Mouse (Mus musculus) T-cell, adult 2 months (primary cell): ENCODE data around the gene Mpg.

Experiments used
- DNase-seq: peaks from one replicate; pipeline ENCODE4 v3.0.0; 2022; ENCODE audit warnings: low spot score

Mpg gene

DNA sequence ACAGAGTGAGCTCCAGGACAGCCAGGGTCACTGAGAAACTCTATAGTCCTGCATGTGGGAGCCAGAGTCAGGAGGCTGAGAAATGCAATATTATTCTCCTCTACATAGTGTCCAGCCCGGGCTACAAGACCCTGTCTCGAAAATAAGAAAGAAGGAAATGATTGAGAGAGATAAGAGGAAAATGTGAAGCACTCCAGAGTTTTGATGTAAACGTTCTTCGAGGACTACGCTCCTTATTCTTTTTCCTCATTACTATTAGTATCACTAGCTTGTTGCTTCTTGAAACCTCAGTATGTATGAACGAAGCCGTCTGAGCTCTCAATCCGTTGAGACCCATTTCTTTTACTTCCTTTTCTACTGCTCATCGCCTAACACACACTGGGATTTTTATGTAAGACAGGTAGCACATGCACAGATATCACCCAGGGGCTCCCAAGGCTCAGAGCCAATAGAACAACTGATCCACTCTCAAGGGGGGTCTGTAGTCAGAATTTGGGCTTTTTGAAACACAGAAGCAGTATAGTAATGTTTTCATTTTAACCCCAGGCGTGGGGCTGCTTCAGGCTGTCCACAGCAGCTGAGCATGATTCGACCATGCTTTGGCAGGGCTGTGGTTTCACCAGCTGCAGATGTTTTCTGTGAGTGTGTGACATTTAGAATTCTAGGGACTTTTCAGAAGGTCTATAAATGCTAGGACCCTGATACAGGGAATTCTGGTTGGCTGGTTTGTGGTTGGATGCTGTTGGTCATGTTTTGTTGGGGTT, 24.2 kb upstream of the Mpg start:
- no peak for DNase-seq

DNA sequence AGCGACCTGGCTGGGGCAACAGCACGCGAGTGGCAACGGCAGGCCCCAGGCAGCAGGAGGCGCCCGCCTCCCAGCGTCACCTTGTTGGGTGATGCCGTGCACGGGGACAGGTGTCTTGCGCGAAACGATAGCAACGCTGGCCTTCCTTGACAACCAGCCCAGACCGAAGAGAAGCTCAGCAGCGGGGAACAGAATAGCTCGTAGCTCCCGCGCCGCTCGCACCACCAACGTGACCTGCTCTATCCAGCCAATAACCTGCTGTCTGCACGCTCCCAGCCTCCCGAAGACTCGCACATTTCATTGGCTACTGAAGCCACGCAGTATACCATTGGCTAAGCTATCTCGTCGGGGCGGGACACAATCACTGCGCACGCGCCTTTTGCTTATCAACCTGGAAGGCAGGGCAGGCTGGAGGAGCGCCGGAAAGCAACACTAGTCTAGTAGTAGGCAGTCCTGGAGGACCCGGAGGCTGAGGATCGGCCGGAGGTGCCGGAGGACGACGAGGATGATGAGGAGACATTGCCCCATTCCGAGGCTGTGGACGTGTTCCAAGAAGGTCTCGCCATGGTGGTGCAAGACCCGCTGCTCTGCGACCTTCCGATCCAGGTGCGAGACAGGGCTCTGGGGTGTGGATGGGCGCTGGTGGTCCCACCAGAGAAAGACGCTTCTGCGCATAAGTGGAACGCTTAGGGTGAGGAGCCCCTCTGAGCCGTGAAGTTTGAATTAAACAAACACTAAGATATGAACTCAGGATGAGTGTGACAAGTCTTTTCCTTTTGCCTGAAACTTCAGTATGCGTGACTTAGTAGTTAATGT, 21.0 kb upstream of the Mpg start, which contains the start of gene Snrnp25:
TSS of gene Snrnp25 (plus strand) at position 358 of the 816 bp plus-strand sequence.
- DNase-seq = peak; percentile 97

DNA sequence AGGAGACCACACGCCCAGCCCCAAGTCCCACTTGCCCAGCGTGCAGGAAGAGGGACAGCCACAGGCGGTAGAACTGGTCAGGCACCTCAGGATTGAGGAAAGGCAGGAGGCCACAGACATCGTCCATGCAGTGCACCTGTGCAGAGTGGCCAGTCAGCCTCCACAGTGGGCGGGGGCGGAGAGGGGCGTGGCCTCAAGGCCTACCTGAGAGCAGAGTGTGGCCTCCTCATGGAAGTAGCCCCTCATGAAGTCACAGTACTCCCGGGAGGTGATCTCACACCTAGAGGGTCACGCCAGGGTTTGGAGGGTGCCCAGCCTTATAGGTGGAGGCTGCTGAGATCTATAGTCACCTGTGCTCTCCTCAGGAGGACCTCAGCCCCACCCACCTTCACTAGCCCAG, 15.7 kb upstream of the Mpg start:
- DNase-seq = no peak

DNA sequence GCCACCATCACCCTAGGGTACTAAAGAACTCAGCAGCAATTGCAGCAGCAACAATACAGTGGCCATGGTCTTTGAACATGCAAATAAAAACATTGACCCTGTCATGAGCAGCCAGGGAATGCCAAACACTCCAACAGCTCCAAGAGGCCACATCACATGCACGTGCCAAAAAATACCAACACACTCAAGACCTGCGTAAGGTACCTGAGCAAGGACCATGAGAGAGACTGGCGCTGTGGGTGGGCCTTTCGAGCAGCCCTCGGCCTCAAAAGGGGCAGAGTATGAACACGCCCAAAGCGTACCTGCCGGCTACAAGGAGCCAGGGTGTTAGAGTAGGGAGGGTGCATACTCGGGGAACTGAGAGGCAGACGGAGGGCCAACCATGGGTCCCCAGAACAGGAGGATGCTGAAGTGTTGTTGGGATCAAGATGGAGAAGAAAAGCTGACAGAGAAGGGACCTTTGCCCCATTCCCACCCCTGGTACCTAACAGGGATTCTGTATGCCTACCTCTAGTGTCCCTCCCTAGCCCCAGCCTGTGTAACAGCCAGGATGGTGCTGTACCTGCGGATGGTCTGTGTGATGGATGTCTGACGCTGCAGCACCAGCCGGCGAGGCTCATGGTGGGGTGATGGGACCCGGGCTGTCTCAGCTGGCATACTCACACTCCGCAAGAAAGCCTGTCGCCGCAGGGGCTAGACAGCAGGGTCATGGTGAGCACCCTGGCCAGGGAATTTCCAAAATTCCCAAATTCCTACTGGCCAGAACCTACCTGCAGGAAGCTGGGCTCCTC, 10.7 kb upstream of the Mpg start:
- DNase-seq = no peak

DNA sequence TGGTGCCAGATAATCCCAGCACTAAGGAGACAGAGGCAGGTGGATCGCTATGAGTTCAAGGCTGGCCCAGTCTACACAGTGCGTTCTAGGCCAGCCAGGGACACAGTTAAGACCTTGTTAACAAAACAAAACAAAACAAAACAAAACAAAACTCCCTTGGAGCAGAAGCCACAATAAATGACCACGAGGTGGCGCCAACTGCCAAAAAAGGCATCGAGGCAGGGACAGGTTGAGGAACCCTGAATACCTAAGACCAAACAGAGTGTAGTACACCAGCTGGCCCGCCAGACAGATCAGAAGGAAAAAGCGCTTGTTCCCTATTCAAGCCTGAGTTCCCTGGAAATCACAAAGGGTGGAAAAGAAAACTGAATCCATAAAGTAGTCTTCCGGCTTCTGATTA, 9.5 kb upstream of the Mpg start:
- peak; percentile 68 for DNase-seq

DNA sequence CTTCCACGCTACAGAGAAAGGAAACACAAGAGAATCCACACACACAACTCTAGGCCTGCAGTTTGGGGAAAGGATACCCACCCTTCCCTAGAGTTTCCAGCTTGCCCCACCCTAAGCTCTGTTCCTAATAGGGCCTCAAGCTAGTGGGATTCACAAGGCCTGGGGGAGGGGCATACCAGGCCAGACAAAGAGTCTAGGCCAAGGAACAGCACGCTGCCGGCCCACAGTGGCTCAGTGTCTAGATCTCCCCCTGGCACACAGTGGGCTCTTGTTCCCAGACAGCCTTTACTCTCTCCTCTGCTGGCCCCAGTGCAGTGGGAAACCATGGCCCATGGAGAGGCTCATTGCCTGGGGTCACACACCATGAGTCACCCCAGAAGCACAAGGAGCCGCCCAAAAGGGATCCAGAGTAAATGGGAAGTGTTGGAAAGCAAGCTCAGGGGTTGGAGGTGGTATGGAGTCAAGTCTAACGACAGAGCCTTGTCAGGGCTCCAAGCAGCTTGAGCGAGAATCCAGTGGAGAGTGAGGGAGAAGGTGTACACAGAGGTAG, 7.7 kb upstream of the Mpg start:
- DNase-seq = no peak

DNA sequence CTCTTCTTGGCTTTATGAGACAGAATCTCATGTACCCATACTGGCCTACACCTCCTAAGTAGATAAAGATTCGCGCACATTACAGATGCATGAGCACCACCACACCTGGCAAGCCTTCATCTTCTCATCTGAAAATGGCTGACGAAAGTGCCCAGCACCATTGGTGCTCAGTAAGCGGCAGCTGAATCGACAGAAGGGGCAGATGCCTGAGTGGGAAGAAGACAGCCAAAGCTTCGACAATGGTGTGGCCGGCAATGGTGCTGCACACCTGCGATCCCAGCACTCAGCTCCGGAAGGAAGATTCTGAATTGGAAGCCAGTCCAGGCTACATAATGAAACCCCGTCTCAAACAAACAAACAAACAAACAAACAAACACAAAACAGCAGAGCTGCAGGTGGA, 7.0 kb upstream of the Mpg start:
- DNase-seq = no peak

DNA sequence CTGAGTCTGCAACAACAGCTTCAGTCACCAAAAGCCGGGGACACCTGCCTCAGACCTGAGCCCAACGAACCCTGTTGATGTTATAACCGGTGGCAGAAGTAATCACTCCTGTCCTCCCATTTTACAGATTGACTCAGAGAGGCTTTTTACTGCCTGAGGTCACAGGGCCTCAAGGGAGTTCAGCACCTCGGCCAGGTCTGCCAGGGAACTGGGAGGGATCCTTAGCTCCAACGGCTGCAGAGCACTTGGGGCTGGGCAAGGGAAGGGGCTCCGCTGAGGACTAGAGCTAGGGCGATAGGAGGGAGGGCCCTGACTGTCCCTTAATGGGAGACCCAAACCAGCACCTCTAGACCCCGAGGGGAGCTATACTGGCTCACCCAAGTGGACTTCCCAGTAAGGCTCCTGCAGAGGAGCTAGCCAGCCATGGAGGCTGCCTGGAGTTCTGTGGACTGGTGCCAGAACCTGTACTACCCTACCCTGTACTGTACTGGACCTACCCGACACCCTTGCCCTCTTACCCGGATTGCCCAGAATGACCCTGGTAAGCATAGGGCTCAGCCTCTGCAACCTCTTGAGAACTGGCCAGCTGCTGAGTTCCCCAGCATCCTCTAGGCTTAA, 5.6 kb upstream of the Mpg start:
- DNase-seq = no peak

DNA sequence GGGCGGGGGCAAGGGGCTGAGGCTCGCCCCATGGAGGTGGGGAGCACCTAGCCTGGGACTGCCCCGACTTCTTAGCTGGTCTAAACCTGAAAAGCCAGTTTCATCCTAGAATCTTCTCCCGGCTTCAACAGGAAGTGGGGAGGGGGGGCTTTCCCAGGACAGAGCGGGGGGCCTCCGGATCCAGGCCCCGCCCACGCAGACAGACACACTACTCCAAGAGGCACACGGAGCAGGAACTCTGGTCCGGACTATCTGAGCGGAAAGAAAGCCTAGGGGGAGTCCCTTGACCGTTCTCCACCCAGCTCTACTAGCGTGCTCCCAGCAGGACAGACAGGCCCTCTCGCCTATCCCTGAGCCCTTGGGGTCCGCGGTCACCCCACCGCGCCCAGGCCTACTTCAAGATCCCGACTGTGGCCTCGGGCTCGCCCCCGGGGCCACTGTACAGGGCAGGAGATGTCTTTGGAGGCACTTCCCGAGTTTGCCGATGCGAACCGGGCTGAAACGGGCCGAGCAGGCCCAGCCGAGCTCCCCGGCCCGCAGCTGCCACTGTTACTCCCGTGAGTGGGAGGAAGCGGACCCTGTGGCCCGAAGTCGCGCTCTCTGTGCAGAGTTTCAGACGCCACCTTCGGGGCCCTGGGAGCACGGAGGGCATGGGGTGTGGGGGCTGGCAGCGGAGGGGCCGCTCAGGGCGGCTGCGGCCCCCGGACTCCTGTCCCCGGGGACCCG, 4.9 kb upstream of the Mpg start:
- DNase-seq = no peak

DNA sequence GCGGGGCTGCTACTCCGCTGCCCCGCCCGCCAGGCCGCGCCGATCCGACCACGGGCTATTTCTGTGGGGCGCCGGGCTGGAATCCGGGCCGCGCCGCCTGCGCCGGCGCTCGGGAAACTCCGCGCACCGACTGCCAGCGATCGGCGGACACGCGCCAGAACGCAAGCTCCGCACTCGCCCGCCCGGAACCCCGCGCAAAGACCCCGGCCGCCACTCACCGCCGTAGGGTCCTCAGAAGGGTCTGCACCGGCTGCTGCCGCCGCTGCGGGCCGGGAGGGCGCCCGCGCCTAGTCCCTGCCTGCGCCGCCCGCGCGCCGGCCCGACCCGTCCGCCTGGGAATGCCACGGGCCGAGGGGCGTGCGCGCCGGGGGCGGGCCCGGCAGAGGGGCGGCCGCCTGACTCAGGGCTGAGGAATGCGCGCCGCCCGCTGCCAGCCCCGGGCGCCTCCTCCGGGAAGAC, 4.3 kb upstream of the Mpg start, which contains the start of gene Rhbdf1:
TSS of gene Rhbdf1 (minus strand) at position 350 of the 459 bp plus-strand sequence.
- DNase-seq = no peak

DNA sequence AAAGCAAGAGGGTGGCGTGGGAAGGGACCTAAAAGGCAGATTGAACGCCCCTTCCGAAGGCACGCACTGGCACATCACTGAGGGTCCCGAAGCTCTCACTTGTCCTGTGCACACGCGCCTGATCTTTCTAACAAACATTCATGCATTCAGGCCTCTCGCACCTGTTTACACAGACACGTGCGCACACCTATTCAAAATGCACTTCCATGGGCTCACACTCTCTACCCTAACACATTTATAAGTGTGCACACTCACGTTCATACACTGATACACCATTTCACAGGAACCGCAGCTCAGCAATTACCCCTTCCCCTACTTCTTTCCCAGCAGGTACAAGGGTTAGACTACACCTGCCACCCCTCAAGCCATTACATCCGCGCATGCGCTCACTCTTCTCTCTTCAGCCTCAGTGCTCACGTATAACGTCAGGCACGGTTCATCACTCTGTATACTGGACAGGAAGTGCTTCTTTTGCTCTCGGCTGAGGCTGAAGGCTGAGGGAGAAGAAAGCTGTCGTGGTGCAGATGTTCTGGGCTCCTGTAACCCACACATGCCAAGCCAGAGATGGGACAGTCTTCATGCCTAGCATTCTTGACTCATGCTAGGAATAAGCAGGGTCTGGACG, 3.6 kb upstream of the Mpg start:
- DNase-seq = peak; percentile 37

DNA sequence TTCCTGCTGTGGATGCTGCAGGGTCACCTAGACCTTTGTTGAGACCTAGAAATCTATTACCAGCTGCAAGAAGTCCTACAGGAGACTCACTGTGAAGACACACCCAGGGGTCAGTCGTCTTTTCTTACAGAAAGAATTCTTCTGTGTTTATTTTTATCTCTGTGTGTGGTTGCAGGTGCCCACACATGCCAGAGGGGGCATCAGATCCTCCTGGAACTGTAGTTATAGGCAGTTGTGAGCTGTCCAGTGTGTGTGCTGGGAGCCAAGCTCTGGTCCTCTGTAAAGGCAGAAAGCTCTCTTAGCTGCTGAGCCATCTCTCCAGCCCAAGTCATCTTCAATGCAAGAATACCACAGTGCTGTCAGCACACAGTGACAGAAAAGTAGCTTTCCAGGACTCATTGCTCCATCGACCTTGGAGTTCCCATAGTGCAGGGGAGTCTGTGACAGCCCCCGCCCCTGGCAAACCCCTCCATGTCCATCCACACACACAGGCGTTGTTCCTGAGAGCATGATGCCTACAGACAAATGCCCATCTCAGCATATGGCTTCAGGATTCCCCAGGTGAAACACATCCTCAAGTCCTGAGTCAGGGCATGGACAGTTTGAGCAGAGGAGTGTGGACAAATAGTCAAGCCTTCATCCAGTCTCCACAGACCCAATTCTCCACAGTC, 2.9 kb upstream of the Mpg start:
- DNase-seq = no peak

DNA sequence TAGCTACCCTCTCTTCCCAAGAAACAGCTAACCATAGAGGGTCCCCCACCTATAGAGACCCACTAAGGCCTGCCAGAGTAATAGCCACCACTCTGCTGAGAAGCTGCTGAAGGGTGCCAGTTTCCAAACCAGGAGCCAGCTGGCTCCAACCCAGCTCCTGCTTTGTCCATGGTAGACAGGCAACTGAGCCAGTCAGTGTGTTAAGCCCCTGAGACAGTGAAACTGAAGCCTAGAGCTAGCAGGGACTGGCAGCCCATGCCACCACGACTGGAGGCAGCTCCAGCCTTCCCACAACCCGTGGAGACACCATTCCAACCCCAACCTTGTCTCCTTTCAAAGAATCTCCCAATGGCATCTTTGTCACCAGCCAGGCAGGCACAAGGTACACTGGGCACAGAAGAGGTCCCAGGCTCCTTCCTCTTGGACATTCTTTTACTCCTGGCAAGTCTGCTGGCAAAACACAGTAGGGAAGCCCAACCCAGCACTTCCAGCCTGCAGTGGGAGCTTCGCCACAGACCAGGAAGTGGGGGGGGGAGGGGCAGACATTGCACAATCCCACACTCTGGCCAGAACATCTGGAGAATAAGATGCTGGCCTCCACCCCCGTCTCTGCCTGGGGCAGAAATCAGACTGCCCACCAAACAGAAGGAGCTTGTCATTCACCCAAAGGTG, 1.7 kb upstream of the Mpg start:
- no peak for DNase-seq

DNA sequence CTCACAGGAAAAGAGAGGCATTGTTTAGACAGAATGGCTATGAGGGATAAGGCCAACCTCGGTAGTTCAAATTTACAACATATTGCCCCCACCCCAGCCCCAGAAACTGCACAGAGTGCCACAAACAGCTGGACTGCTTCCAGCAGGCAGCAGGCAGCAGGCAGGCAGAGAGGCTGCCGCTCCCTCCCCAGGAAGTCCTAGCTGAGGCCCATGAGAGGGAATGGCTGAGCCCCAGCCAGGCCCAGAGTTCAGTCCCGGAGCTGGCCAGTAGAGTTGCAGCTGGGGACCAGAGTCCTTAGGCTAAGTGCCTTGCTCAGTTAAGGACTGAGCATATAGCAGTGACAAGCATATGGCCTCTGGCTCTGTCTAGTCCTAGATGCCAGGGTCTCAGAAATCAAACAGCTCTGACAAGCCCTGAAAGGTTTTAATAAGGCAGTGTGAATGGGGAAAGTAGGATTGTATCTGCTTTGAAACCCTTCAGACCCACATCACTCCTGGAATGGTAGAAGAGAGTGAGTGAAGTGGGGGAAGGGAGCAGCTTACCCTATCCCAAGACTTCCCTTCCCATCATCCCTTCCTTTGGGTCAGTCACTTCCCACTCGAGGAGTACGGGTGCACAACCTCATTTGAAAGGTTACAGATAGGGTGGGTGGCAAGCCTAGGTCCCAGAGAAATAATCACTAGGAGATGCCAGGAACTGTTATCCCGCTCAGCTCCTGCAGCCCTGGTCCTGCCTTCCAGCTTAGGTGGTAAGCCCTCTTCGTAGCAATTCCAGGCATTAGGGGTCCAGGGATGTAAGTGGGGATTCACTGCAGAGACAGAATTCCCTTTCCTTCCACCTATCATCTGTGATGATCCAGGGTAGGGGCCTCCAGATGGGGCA, 842 bp upstream of the Mpg start:
- no peak for DNase-seq

DNA sequence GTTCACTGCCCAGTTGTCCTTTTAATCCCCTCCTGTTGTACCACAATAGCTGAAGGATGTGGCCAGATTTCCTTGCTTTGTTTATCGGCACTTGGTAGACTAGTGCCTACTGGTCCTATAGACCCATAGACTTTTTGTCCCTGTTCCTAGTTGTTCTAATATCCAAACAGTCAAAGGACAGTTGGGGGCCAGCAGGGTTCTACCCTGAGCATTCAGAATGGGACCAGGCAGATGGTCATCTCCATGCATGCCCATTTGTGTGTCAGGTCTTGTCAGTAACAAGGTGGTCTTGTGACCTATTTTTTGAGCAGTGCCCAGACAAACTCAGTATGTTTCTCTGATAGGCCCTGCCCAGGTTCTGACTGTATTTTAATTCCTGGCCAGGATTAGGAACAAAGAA, 736 bp downstream of the Mpg start:
- DNase-seq = no peak

DNA sequence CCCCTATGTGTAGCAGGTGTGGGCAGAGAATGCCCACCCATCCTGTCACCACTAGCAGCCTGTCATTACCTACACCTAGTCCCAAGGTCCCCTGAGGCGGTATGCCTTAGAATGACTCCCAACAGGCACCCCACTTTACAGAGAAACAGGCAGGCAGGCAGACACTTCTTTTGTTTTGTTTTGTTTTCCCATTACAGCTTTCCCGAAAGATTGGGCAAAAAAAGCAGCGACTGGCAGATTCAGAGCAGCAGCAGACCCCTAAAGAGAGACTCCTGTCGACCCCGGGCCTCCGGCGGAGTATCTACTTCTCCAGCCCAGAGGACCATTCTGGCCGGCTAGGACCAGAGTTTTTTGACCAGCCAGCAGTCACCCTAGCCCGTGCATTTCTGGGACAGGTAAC, 1.2 kb downstream of the Mpg start:
- DNase-seq = no peak

DNA sequence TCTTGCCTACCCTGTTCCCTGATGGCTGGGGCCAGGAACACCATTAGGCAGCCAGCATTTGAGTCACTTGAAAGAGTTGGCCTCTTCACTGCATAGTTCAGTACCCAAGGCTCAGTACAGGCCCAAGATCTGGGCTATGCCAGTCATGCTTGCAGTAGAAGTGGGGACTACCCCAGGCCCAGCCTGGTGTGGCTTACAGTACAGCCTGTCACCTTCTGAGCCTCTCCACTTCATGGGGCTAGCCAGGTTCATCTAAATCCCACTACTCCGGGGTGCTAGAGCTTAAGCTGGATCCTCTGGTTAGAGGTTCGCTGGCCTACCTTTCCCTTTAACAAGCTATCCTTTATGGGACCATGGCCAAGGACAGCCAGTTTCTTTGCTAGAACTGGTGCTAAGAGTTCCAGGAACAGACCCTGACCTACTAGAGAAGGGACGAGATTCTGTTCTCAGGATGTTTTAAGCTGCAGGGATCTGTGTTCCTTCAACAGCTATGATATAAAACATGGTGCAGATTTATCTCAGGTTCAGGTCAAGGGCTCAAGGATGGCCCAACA, 2.1 kb downstream of the Mpg start:
- no peak for DNase-seq

DNA sequence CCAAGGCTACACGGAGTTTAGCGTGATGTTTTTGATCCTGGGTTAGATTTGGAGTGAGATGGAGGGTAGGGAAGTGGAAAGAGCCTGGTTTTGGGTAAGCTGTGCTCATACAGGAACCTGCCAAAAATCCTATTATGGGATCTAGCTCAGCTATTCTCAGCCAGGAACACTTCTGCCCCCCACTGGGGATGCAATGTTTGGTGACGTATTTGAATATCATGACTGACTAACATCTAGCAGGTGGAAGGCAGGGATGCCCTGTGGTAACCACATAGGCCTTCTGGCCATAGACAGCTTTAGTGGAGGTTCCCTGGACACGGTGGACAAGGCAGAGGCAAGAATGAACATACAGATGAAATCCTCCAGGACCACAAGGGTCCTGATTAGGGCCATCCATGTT, 3.9 kb downstream of the Mpg start:
- no peak for DNase-seq
